Mouse (Mus musculus): Measurements from ENCODE around the gene Elavl3. TPM values are rescaled to one million over a fixed set of nuclear protein-coding genes. Genes with fewer than 3 reads are reported as not detected.

Elavl3 gene
- polyA plus RNA-seq, 1 experiment from 2014 or later, result 146 TPM

- WGBS, result 7% methylated on average over 35 of the region's 36 CpGs
- peaks cover 28% of the 10 kb centered on the region for H3K27me3 ChIP-seq (ENCODE audit: control insufficient read depth, insufficient read depth, low read length)
- H3K9me3 ChIP-seq (ENCODE audit: control insufficient read depth, low read length), result no peaks in the 10 kb centered on the region
- H3K4me2 ChIP-seq (ENCODE audit: low read depth, low read length), result no peak overlapping the region; the same call in 1 of the 2 replicates
- H3K4me3 ChIP-seq (ENCODE audit: low read depth, low read length), result no peak overlapping the region
- no peak overlapping the region for H3K27ac ChIP-seq (ENCODE audit: low read depth, low read length)
- H3K4me1 ChIP-seq (ENCODE audit: control insufficient read depth, insufficient read depth, low read length), result peaks cover 14% of the 10 kb centered on the region
- H3K36me3 ChIP-seq (ENCODE audit: control insufficient read depth, insufficient read depth, low read length), result no peaks in the 10 kb centered on the region
- H3K9ac ChIP-seq (replicated peaks; ENCODE audit: low read depth, low read length), result no peak overlapping the region
- ATAC-seq (ENCODE audit: low read depth), result no peak
Observed at GRCm38 (mm10) chr9:21987592-21988342, 64.1 kb downstream of the Elavl3 start.

- Histone ChIP-seq H3K4me2 (ENCODE audit: low read depth, low read length) (no peak overlapping the region), H3K4me1 (ENCODE audit: control insufficient read depth, insufficient read depth, low read length) (peaks cover 7% of the 10 kb centered on the region; the same call in 1 of the 2 replicates), H3K9ac (replicated peaks; ENCODE audit: low read depth, low read length) (no peak overlapping the region), H3K36me3 (ENCODE audit: control insufficient read depth, insufficient read depth, low read length) (no peaks in the 10 kb centered on the region), H3K9me3 (ENCODE audit: control insufficient read depth, low read length) (no peaks in the 10 kb centered on the region), H3K27ac (ENCODE audit: low read depth, low read length) (no peak overlapping the region), H3K4me3 (ENCODE audit: low read depth, low read length) (no peak overlapping the region), H3K27me3 (ENCODE audit: control insufficient read depth, insufficient read depth, low read length) (peaks cover 10% of the 10 kb centered on the region; the same call in 1 of the 2 replicates)
- ATAC-seq (ENCODE audit: low read depth), result no peak
- 26% methylated on average over 3 of the region's 3 CpGs for WGBS
Observed at GRCm38 (mm10) chr9:21983911-21984310, 67.9 kb downstream of the Elavl3 start.

GRCm38 (mm10) chr9:21978398-21979128 is 73.3 kb downstream of the Elavl3 start:
- 94% methylated on average over 4 of the region's 4 CpGs for WGBS
- Histone ChIP-seq H3K27me3 (ENCODE audit: control insufficient read depth, insufficient read depth, low read length) (no peaks in the 10 kb centered on the region), H3K4me1 (ENCODE audit: control insufficient read depth, insufficient read depth, low read length) (no peaks in the 10 kb centered on the region), H3K4me2 (ENCODE audit: low read depth, low read length) (no peak overlapping the region), H3K27ac (ENCODE audit: low read depth, low read length) (no peak overlapping the region), H3K9me3 (ENCODE audit: control insufficient read depth, low read length) (no peaks in the 10 kb centered on the region), H3K36me3 (ENCODE audit: control insufficient read depth, insufficient read depth, low read length) (no peaks in the 10 kb centered on the region), H3K4me3 (ENCODE audit: low read depth, low read length) (no peak overlapping the region), H3K9ac (replicated peaks; ENCODE audit: low read depth, low read length) (no peak overlapping the region)
- ATAC-seq (ENCODE audit: low read depth), result no peak

- H3K4me1 ChIP-seq (ENCODE audit: control insufficient read depth, insufficient read depth, low read length), result no peaks in the 10 kb centered on the region
- H3K27me3 ChIP-seq (ENCODE audit: control insufficient read depth, insufficient read depth, low read length), result no peaks in the 10 kb centered on the region
- no peak overlapping the region for H3K27ac ChIP-seq (ENCODE audit: low read depth, low read length)
- no peak overlapping the region for H3K9ac ChIP-seq (replicated peaks; ENCODE audit: low read depth, low read length)
- ATAC-seq (ENCODE audit: low read depth), result no peak
- 18% methylated on average over 2 of the region's 2 CpGs for whole genome bisulfite sequencing
- H3K4me3 ChIP-seq (ENCODE audit: low read depth, low read length), result no peak overlapping the region
- H3K36me3 ChIP-seq (ENCODE audit: control insufficient read depth, insufficient read depth, low read length), result no peaks in the 10 kb centered on the region
- no peaks in the 10 kb centered on the region for H3K9me3 ChIP-seq (ENCODE audit: control insufficient read depth, low read length)
- no peak overlapping the region for H3K4me2 ChIP-seq (ENCODE audit: low read depth, low read length)
Observed at GRCm38 (mm10) chr9:21977972-21978371, 73.9 kb downstream of the Elavl3 start.

GRCm38 (mm10) chr9:21977331-21977730 is 74.5 kb downstream of the Elavl3 start:
- Histone ChIP-seq H3K9me3 (ENCODE audit: control insufficient read depth, low read length) (no peaks in the 10 kb centered on the region), H3K36me3 (ENCODE audit: control insufficient read depth, insufficient read depth, low read length) (no peaks in the 10 kb centered on the region), H3K4me1 (ENCODE audit: control insufficient read depth, insufficient read depth, low read length) (no peaks in the 10 kb centered on the region), H3K27ac (ENCODE audit: low read depth, low read length) (no peak overlapping the region), H3K4me2 (ENCODE audit: low read depth, low read length) (no peak overlapping the region), H3K4me3 (ENCODE audit: low read depth, low read length) (no peak overlapping the region), H3K27me3 (ENCODE audit: control insufficient read depth, insufficient read depth, low read length) (no peaks in the 10 kb centered on the region), H3K9ac (replicated peaks; ENCODE audit: low read depth, low read length) (no peak overlapping the region)
- ATAC-seq (ENCODE audit: low read depth), result no peak
- WGBS, result 89% methylated on average over 5 of the region's 5 CpGs

- Histone ChIP-seq H3K36me3 (ENCODE audit: control insufficient read depth, insufficient read depth, low read length) (no peaks in the 10 kb centered on the region), H3K4me2 (ENCODE audit: low read depth, low read length) (no peak overlapping the region), H3K27ac (ENCODE audit: low read depth, low read length) (no peak overlapping the region), H3K9me3 (ENCODE audit: control insufficient read depth, low read length) (no peaks in the 10 kb centered on the region), H3K4me3 (ENCODE audit: low read depth, low read length) (no peak overlapping the region), H3K4me1 (ENCODE audit: control insufficient read depth, insufficient read depth, low read length) (no peaks in the 10 kb centered on the region), H3K9ac (replicated peaks; ENCODE audit: low read depth, low read length) (no peak overlapping the region), H3K27me3 (ENCODE audit: control insufficient read depth, insufficient read depth, low read length) (no peaks in the 10 kb centered on the region)
- no peak for ATAC-seq (ENCODE audit: low read depth)
- 92% methylated on average over 10 of the region's 10 CpGs for WGBS
Observed at GRCm38 (mm10) chr9:21976626-21977175, 75.1 kb downstream of the Elavl3 start.

- Histone ChIP-seq H3K9ac (replicated peaks; ENCODE audit: low read depth, low read length) (no peak overlapping the region), H3K4me3 (ENCODE audit: low read depth, low read length) (no peak overlapping the region), H3K4me1 (ENCODE audit: control insufficient read depth, insufficient read depth, low read length) (no peaks in the 10 kb centered on the region), H3K27ac (ENCODE audit: low read depth, low read length) (no peak overlapping the region), H3K36me3 (ENCODE audit: control insufficient read depth, insufficient read depth, low read length) (no peaks in the 10 kb centered on the region), H3K4me2 (ENCODE audit: low read depth, low read length) (no peak overlapping the region), H3K27me3 (ENCODE audit: control insufficient read depth, insufficient read depth, low read length) (no peaks in the 10 kb centered on the region), H3K9me3 (ENCODE audit: control insufficient read depth, low read length) (no peaks in the 10 kb centered on the region)
- ATAC-seq (ENCODE audit: low read depth), result no peak
- 92% methylated on average over 4 of the region's 4 CpGs for WGBS
Observed at GRCm38 (mm10) chr9:21969304-21969703, 82.5 kb downstream of the Elavl3 start.

- no peak overlapping the region for H3K27ac ChIP-seq (ENCODE audit: low read depth, low read length)
- ATAC-seq (ENCODE audit: low read depth), result no peak
- no peak overlapping the region for H3K9ac ChIP-seq (replicated peaks; ENCODE audit: low read depth, low read length)
- no peaks in the 10 kb centered on the region for H3K36me3 ChIP-seq (ENCODE audit: control insufficient read depth, insufficient read depth, low read length)
- no peak overlapping the region for H3K4me2 ChIP-seq (ENCODE audit: low read depth, low read length)
- no peaks in the 10 kb centered on the region for H3K27me3 ChIP-seq (ENCODE audit: control insufficient read depth, insufficient read depth, low read length)
- no peaks in the 10 kb centered on the region for H3K9me3 ChIP-seq (ENCODE audit: control insufficient read depth, low read length)
- H3K4me1 ChIP-seq (ENCODE audit: control insufficient read depth, insufficient read depth, low read length), result no peaks in the 10 kb centered on the region
- no peak overlapping the region for H3K4me3 ChIP-seq (ENCODE audit: low read depth, low read length)
- WGBS, result 73% methylated on average over 6 of the region's 6 CpGs
Observed at GRCm38 (mm10) chr9:21968883-21969282, 82.9 kb downstream of the Elavl3 start.
